Mouse (Mus musculus): ENCODE results near the gene Prdx4. TPM values are rescaled to one million over a fixed set of nuclear protein-coding genes. Genes with fewer than 3 reads are reported as not detected.
A peak's percentile ranks its signal among the peaks of the same experiment; 100 is the strongest.
"Not testable (repeated sequence)": the region's sequence is repeated elsewhere in the genome, so short reads cannot be mapped to it uniquely, and the experiment has no call there.

Prdx4 gene
- 100 and 103 TPM in 2 replicates for polyA plus RNA-seq (2015; fragmentation: Nextera tagmentation; extraction: Ambion mirVana)

DNA sequence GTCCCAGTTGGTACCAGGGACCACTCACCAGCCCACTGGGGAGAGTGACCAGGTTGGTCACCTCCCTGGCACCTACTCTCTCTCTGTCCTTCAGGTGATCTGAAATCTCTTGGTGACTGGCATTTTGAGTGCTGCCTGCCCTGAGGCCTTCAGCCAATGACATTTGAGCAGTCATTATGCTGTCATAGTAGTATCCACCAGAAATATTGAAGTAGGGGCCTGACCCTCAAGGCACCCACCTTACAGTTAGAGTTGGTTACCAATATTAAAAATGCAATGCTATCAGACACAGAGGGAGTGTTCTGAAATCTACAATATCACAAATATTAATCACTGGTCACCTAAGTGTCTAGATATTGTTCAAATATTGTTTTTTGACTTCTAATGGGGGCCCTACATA is at the start of gene Prdx4:
Gene Prdx4, minus strand, starts transcription at position 101 of the 400 bp plus-strand sequence.
- no peak for ATAC-seq (replicated peaks)
- Histone ChIP-seq H3K27ac (replicated peaks) (no peak within 1 kb of the TSS), H3K4me1 (peaks cover 4% of the 10 kb centered on the region), H3K4me3 (no peak within 1 kb of the TSS), H3K4me2 (replicated peaks) (no peak within 1 kb of the TSS), H3K27me3 (no peaks in the 10 kb centered on the region), H3K36me3 (no peaks in the 10 kb centered on the region), H3K9me3 (no peaks in the 10 kb centered on the region), H3K9ac (replicated peaks) (no peak within 1 kb of the TSS)

DNA sequence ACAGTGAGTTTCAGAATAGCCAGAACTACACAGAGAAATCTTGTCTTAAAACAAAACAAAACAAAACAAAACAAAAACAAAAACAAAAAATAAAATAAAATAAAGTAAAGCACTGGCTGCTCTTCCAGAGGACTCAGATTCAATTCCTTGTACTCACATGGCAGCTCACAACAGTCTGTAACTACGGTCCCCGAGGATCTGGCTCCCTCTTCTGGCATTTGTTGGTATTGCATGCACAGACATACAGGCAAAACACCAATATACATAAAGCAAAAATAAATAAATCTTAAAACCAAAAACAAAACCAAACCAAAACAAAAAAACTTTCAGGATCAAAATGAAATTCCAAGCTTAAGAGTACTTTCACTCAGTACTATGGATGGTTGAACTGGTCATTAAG is 36.0 kb upstream of the Prdx4 start:
- H3K9ac ChIP-seq (replicated peaks), result no peak overlapping the region
- no peak overlapping the region for H3K27ac ChIP-seq (replicated peaks)
- H3K36me3 ChIP-seq, result no peaks in the 10 kb centered on the region
- no peaks in the 10 kb centered on the region for H3K4me1 ChIP-seq
- no peak overlapping the region for H3K4me3 ChIP-seq
- H3K4me2 ChIP-seq (replicated peaks), result no peak overlapping the region
- no peaks in the 10 kb centered on the region for H3K27me3 ChIP-seq
- no peaks in the 10 kb centered on the region for H3K9me3 ChIP-seq
- ATAC-seq (replicated peaks), result no peak
- 20% methylated on average over 2 of the region's 2 CpGs for WGBS

DNA sequence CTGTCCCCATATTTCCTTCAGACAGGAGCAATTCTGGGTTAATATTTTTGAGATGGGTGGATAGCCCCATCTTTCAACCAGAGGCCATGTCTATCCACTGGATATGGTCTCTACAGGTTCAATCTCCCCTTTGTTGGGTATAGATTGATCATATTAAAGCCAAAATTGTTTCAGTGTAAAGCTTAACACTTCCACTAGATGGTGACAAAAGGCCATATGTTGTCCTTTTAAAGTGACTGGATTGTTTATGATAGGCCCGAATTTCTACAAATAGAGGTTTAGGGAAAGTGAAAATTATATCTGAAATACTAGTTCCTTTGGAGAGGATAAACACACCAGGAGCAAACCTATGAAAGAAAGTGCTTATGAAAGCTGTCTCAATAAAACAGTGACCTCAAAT is 34.9 kb upstream of the Prdx4 start:
- Histone ChIP-seq H3K27me3 (no peaks in the 10 kb centered on the region), H3K4me1 (no peaks in the 10 kb centered on the region), H3K9ac (replicated peaks) (no peak overlapping the region), H3K4me2 (replicated peaks) (no peak overlapping the region), H3K27ac (replicated peaks) (no peak overlapping the region), H3K9me3 (no peaks in the 10 kb centered on the region), H3K4me3 (no peak overlapping the region), H3K36me3 (no peaks in the 10 kb centered on the region)
- 0 out of 2 replicates have a peak, but pooled peaks have one; percentile 6 for ATAC-seq (replicated peaks)
- 35% methylated on average over 1 of the region's 1 CpGs for WGBS

DNA sequence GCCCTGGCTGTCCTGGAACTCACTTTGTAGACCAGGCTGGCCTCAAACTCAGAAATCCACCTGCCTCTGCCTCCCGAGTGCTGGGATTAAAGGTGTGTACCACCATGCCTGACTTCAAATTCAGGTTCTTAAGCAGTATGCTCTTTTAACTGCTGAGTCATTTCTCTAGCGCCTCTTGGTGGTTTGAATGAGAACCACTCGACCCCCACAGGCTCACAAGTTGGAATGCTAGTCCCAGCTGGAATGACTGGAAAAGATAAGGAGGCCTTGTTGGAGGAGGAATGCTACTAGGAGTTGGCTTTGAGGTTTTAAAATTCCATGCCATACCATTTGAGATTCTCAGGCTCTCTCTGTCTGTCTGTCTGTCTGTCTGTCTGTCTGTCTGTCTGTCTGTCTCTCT is 29.6 kb upstream of the Prdx4 start:
- WGBS, result 73% methylated on average over 3 of the region's 3 CpGs
- H3K4me1 ChIP-seq; H3K36me3 ChIP-seq; H3K9ac ChIP-seq (replicated peaks); ATAC-seq (replicated peaks); H3K9me3 ChIP-seq; H3K27ac ChIP-seq (replicated peaks); H3K4me2 ChIP-seq (replicated peaks); H3K4me3 ChIP-seq; H3K27me3 ChIP-seq: not testable (repeated sequence)

DNA sequence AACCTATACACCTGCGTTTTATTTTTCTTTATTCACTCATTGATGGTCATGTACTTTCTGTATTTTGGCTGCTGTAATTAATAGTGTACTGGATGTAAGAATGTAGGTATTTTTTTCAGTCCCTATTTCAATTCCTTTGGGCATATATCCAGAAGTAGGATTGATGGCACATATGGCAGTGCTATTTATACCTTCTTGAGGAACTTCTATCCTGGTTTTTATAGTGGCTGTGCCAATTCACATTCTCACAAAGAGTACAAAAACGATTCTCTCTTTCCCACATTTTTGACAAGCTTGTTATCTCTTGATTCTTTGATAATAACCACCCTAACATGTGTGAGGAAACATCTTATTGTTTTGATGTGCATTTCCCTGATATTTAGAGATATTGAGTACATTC is 24.5 kb upstream of the Prdx4 start:
- H3K27me3 ChIP-seq, result no peaks in the 10 kb centered on the region
- no peaks in the 10 kb centered on the region for H3K9me3 ChIP-seq
- 50% methylated on average over 2 of the region's 2 CpGs for WGBS
- H3K4me1 ChIP-seq, result no peaks in the 10 kb centered on the region
- no peak overlapping the region for H3K4me3 ChIP-seq
- H3K27ac ChIP-seq (replicated peaks), result no peak overlapping the region
- H3K9ac ChIP-seq (replicated peaks), result no peak overlapping the region
- no peak overlapping the region for H3K4me2 ChIP-seq (replicated peaks)
- no peaks in the 10 kb centered on the region for H3K36me3 ChIP-seq
- no peak for ATAC-seq (replicated peaks)

DNA sequence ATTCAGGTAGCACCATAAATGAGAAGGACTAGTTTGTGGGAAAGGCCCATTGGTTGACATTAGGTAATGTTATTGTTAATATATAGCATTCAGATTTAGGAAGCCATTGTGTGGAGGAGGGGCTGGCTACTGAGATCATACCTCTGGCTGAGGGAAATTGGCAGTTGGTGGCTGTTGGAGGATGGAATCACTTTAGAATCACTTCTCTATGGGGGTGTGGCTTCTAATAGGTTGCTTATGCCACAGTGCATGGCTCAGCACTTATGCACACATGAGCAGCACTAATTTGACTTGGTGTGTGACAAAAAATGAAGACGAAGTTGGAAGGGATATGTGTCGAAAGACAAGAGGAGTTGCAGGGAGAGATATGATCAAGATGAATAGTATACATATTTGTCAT is 5.7 kb upstream of the Prdx4 start:
- no peak overlapping the region for H3K9ac ChIP-seq (replicated peaks)
- no peak overlapping the region for H3K4me3 ChIP-seq
- ATAC-seq (replicated peaks), result no peak
- H3K4me2 ChIP-seq (replicated peaks), result no peak overlapping the region
- no peak overlapping the region for H3K27ac ChIP-seq (replicated peaks)
- no peaks in the 10 kb centered on the region for H3K9me3 ChIP-seq
- no peaks in the 10 kb centered on the region for H3K27me3 ChIP-seq
- H3K36me3 ChIP-seq, result no peaks in the 10 kb centered on the region
- 94% methylated on average over 2 of the region's 2 CpGs for WGBS
- H3K4me1 ChIP-seq, result no peaks in the 10 kb centered on the region

DNA sequence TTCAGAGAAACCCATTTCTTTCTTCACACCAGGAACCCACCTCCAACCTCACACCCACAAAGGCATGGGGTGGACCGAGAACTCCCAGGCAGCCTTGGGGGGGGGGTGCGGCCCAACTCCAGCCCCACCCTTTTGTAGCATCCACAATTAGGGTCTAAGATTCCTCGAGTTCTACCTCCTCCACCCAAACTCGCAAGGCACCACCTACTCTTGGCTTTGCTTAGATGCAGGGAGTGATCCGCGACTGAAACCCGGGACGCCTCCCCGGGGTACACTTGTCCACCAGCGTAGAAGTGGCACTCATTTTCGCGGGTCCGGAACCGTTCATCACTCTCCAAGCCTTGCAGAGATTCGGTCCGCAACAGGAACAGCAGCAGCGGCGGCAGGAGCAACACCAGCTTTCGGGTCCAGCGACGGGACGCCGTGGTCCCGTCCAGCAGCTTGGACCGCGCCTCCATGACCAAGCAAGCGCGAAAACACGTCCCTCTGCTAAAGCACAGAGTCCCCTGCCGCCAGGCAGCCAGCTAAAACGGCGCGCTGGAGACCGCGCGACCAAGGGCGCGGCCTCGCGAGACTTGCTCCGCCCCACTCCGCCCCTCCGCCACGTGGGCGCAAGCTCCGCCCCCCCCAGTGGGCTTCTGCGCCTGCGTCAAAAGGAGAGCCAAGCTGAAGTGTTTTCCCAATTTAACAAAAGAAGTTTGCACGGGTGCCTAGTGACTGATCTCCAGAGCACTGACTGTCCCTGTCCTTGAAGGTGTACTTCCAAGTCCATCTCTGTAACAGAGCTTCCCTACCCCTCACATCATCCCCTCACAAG is 2.4 kb downstream of the Prdx4 start:
- Histone ChIP-seq H3K4me1 (peaks cover 4% of the 10 kb centered on the region), H3K9me3 (no peaks in the 10 kb centered on the region), H3K27ac (replicated peaks) (peak overlapping the region; percentile 75), H3K27me3 (no peaks in the 10 kb centered on the region), H3K4me2 (replicated peaks) (peak overlapping the region; percentile 54), H3K36me3 (no peaks in the 10 kb centered on the region), H3K9ac (replicated peaks) (peak overlapping the region; percentile 61), H3K4me3 (peak overlapping the region; percentile 64)
- 21% methylated on average over 48 of the region's 49 CpGs for WGBS
- peak; percentile 98 for ATAC-seq (replicated peaks)

DNA sequence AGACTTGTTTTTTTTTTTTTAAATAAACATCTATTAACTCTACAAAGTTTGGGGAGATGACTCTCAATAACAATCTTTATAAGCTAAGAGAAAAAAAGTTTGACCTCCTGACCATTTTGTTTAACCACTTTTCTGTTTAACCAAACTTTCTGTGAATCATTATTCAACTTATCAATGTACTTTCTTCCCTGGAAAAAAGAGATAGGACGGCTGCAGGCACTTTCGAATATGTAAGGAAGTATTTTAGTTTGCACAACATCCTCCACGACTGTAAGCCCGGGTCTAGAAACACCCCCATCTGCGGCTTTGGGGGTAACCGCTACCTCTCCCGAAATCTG is 3.0 kb downstream of the Prdx4 start:
- Histone ChIP-seq H3K9me3 (no peaks in the 10 kb centered on the region), H3K36me3 (0 out of 2 replicates have a peak, but pooled peaks cover 1% of the 10 kb centered on the region)
- WGBS, result 22% methylated on average over 7 of the region's 7 CpGs

DNA sequence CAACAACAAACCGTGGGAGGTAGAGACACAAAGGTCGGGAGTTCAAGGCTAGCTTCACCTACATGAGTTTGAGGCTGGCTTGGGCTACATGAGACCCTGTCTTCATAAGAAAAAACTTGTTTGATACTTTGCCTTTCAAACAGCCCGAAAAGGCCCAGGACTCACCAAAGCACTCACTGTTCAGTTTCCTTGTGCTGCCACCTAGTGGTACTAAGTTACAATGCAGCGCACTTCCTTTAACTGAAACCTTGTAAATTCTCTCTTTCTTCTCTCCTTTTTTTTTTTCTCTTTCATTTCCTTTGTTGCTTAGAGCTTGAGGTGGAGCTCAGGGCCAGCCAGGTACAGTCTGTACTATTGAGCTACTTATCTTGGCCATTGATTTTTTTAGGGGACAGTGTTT is 22.5 kb downstream of the Prdx4 start:
- H3K9me3 ChIP-seq, result no peaks in the 10 kb centered on the region
- H3K4me3 ChIP-seq, result no peak overlapping the region
- no peaks in the 10 kb centered on the region for H3K36me3 ChIP-seq
- H3K4me2 ChIP-seq (replicated peaks), result no peak overlapping the region
- no peaks in the 10 kb centered on the region for H3K4me1 ChIP-seq
- H3K9ac ChIP-seq (replicated peaks), result no peak overlapping the region
- H3K27me3 ChIP-seq, result no peaks in the 10 kb centered on the region
- WGBS, result 37% methylated on average over 4 of the region's 4 CpGs
- no peak overlapping the region for H3K27ac ChIP-seq (replicated peaks)
- no peak for ATAC-seq (replicated peaks)

More for the DNA sequence above, 3.0 kb downstream of the Prdx4 start:
- Histone ChIP-seq H3K4me2 (replicated peaks) (peak overlapping the region; percentile 54), H3K4me1 (peaks cover 4% of the 10 kb centered on the region), H3K4me3 (peak overlapping the region; percentile 64), H3K27ac (replicated peaks) (no peak overlapping the region), H3K27me3 (no peaks in the 10 kb centered on the region), H3K9ac (replicated peaks) (peak overlapping the region; percentile 61)
- ATAC-seq (replicated peaks), result no peak

DNA sequence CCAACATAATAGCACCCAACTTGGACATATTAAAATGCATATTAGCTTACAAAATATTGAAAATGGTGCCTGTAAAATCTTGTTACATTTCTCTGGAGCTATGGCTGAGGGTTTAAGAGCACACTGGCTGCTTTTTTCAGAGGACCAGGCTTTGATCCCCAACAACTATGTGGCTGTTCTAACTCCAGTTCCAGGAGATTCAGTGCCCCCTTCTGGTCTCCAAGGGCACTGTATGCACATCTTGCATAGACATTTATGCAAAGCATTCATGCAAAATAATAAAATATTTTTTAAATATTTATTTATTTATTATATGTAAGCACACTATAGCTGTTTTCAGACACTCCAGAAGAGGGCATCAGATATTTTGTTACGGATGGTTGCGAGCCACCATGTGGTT is 34.2 kb downstream of the Prdx4 start:
- ATAC-seq (replicated peaks), result no peak
- Histone ChIP-seq H3K4me1 (no peaks in the 10 kb centered on the region), H3K36me3 (no peaks in the 10 kb centered on the region), H3K4me2 (replicated peaks) (no peak overlapping the region), H3K9ac (replicated peaks) (no peak overlapping the region), H3K27ac (replicated peaks) (no peak overlapping the region), H3K27me3 (no peaks in the 10 kb centered on the region), H3K9me3 (no peaks in the 10 kb centered on the region), H3K4me3 (no peak overlapping the region)
- WGBS, result 97% methylated on average over 2 of the region's 2 CpGs

DNA sequence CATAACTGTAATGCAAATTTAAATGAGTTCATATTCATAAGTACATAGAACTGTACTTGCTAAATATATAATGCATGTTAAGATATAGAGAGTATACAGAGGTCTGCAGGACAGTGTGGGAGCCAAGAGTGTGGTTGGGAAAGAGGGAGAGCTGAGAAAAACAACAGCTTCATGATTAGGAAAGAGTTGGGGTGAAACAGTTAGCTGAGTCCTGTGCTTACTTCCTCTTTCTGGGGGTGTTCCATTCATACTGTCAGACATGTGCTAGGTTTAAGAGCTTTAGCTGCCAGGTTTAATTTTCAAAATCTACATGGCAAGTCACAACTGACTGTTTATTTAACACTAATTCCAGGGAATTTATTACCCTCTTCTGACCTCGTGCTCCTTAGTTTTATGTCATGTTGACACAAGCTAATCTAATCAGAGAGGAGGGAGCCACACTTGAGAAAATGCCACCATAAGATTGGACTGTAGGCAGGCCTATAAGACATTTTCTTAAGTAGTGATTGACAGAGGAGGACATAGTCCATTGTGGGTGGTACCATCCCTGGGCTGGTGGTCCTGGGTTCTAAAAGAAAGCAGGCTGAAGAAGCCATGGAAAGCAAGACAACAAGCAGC is 60.0 kb downstream of the Prdx4 start:
- H3K27me3 ChIP-seq, result no peaks in the 10 kb centered on the region
- no peak overlapping the region for H3K27ac ChIP-seq (replicated peaks)
- H3K9me3 ChIP-seq, result no peaks in the 10 kb centered on the region
- H3K4me2 ChIP-seq (replicated peaks), result no peak overlapping the region
- no peaks in the 10 kb centered on the region for H3K4me1 ChIP-seq
- no peaks in the 10 kb centered on the region for H3K36me3 ChIP-seq
- no peak for ATAC-seq (replicated peaks)
- 50% methylated on average over 1 of the region's 1 CpGs for WGBS
- no peak overlapping the region for H3K9ac ChIP-seq (replicated peaks)
- no peak overlapping the region for H3K4me3 ChIP-seq

DNA sequence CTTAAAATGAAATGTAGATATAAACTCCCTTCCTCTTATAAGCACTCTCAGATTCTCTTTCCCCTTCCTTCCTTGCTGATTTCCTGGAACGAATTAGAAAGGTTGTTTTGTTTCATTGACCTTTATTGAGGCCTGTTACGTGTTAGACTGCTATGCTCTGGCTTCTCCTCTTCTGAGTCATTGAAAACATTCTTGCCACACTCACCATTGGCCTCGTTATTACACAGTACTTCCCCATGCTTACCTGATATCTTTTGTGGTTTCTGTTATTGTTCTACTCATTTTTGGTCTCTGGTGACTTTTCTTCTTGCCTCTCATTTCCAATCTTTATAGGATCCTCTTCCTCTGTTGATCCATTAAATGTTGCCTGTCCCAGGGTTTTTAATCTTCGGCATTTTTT is 62.1 kb downstream of the Prdx4 start:
- 71% methylated on average over 4 of the region's 4 CpGs for WGBS
- H3K36me3 ChIP-seq, result no peaks in the 10 kb centered on the region
- H3K9ac ChIP-seq (replicated peaks), result no peak overlapping the region
- H3K4me1 ChIP-seq, result no peaks in the 10 kb centered on the region
- H3K27ac ChIP-seq (replicated peaks), result no peak overlapping the region
- no peak for ATAC-seq (replicated peaks)
- H3K9me3 ChIP-seq, result no peaks in the 10 kb centered on the region
- no peak overlapping the region for H3K4me3 ChIP-seq
- H3K27me3 ChIP-seq, result no peaks in the 10 kb centered on the region
- no peak overlapping the region for H3K4me2 ChIP-seq (replicated peaks)

Measured in forebrain, embryonic 15.5 days (tissue).